Mouse (Mus musculus): ENCODE data around the gene Olfr315.
"Not testable (repeated sequence)": the region's sequence is repeated elsewhere in the genome, so short reads cannot be mapped to it uniquely, and the experiment has no call there.

Gene Olfr315

DNA sequence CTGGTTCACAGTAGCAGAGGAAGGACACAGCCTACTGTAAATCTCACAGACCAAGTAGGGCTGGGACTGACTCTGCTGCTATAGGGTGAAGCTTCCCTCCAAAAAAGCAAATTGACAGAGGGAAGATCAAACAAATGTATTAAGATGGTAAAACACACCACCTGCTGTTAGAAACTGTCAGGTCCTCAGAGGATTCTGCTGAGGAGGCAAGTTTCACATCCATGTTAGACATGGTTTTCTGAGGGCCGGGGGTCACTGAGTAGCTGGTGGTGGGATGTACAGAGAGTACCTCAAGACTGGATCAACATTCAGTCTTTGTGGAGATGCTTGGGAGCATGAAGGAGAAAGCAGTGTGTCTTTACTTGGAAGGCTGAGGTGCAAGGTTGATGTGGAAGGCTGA is 42.7 kb downstream of the Olfr315 start:
- DNase-seq (ENCODE audit: low read depth, low spot score) = no peak

DNA sequence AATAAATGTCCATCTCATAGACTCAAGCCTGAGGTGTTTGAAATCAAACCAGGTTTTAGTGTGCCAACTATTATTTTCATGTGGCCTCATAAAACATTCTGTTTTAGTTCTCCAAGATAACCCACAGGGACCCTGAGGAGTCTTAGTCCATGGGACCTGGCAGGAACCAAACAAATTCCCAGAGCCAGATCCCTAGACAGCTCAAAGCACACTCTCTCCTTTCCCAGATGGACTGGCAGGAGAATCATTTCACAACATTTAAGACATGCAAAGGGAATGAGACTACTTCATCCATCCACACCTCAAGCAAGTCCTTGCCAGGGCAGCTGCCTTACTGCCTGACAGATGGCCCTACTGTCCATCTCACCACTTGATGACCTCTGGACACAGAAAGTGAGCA is 55.9 kb downstream of the Olfr315 start, which contains the start of gene Olfr312:
Gene Olfr312, plus strand, starts transcription at position 301 of the 400 bp plus-strand sequence.
- DNase-seq (ENCODE audit: low read depth, low spot score) = not testable (repeated sequence)

DNA sequence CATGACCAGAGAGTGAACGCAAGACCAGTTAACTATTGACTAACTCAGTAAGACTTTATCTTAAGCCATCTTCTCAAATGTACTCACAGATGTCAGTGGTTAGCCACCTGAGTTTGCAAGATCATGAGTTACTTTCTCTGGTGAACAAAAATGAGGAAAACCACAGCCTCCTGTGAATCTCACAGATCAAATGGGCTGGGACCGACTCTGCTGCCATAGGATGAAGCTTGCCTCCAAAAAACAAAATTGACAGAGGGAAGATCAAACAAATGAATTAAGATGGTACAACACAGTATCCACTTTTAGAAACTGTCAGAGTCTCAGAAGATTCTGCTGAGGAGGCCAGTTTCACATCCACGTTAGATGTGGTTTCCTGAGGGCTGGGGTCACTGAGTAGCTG is 56.8 kb downstream of the Olfr315 start:
- no peak for DNase-seq (ENCODE audit: low read depth, low spot score)

Measured in brain, embryonic 18.5 days (tissue).